Mouse (Mus musculus): ENCODE measurements around the gene Rasgef1c.

The Rasgef1c gene

GRCm38 (mm10) chr11:49901659-49902458 is at the start of gene Rasgef1c:
Gene Rasgef1c (plus strand): TSS chr11:49901835.
- in situ Hi-C loops (cut with MboI): no loop called here

DNA sequence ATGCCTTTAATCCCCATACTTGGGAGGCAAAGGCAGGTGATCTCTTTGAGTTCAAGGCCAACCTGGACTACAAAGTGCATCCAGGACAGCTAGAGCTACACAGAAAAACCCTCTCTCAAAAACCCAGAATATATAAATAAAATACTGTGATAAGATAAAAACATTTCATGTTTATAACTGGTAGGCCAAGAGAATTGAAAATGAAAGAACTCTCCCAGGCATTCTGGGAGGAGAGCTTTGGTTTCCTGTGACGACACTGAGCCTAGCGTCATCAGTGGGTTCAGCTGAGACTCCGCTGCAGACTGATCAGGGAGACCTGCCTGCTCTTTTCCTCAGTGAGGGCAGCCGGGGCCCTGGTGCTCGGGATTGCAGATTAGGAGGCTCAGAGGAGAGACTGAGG is 46.5 kb upstream of the Rasgef1c start:
- in situ Hi-C loops (cut with MboI): no loop called here

DNA sequence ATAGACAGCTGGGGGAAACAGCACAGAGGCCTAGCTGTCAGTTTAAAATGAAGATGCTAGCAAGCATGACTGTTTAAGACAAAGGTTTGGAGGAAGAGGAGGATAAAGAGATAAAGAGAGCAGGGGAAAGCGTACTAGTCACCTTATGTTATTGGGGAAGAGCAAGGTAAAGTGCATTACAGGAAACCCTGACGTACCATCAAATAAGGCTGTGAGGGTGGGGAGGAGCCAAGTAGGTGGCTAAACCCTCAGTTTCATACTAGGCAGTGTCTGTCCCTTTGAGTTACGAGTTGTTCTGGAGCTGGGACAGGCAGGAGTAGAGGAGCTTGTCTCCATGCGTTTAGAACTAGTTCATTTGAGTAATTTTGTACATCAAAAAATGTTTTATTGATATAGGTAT is 40.5 kb upstream of the Rasgef1c start:
- in situ Hi-C loops (cut with MboI): no loop called here

DNA sequence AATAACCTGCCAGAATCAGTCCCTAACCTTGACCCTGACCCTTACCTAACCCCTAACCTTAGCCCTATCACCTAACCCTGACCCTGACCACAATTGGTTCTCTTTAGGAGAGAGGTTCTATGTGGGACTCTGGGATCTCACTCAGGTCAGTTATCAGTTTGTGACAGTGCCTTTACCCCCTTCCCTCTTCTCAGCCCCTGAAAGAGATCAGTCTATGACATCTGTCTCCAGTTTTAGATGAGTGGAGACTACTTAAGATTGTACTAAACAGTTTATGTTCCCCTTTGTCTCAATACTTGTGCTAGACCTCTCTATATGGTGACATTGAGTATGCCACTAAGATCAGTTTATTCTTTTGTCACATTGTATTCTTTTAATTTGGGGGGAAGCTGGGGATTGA is 37.7 kb upstream of the Rasgef1c start:
- in situ Hi-C loops (cut with MboI): no loop called here

- in situ Hi-C loops (cut with MboI): no loop called here
Measured at GRCm38 (mm10) chr11:49867320-49867719, 34.3 kb upstream of the Rasgef1c start.

DNA sequence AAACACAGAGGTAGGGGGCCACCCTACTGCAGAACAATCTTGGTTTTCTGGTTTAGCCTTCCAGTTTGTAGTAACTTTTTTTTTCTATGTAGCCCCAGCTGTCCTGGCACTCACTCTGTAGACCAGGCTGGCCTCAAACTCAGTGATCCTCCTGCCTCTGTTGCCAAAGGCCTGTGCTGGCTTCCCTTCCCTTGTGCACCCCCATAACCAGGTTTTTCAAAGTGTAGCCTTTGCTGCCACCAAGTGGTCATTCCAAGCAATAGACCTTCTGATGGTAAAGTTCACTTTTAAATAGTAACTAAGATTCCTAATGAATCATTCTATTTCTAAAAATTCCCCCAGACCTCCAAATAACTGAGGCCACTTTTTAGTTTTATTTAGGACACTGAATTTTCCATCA is 31.9 kb upstream of the Rasgef1c start:
- in situ Hi-C loops (cut with MboI): no loop called here

DNA sequence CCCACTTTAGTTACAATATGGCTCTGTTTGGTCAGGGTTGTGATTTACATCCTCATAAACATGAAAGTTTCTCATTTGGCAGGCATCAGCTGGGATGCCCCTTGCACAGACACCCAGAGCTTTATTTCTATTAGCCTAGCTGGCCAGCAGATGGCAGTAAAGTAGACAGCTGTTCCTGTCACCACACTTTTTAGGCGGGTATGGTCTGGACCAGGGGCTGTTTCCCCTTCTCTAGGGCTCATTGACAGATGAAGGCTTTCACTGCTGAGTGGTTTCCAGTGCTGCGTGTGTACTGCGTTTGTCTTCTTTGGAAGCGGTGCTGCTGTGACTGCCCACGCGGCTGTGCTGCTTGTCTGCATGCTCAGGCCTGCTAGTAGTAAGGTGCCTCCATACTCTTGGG is 29.7 kb upstream of the Rasgef1c start:
- in situ Hi-C loops (cut with MboI): no loop called here

DNA sequence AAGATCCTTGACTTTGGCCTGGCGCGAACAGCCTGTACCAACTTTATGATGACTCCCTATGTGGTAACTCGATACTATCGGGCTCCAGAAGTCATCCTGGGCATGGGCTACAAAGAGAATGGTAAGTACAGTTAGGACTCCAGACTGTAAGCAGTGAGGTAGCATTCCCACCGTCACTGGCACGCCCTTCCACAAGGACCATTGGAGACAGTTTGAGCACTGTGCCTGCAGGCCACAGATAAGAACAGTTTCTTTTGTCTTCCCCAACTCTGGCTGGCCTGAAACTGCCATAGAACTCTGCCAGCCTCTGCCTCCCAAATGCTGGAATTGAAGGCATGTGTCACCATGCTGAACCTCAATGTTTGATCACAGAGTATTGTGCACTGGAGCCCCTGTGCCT is 28.9 kb upstream of the Rasgef1c start:
- in situ Hi-C loops (cut with MboI): no loop called here

GRCm38 (mm10) chr11:49876948-49877817 is 24.5 kb upstream of the Rasgef1c start:
- in situ Hi-C loops (cut with MboI): no loop called here

DNA sequence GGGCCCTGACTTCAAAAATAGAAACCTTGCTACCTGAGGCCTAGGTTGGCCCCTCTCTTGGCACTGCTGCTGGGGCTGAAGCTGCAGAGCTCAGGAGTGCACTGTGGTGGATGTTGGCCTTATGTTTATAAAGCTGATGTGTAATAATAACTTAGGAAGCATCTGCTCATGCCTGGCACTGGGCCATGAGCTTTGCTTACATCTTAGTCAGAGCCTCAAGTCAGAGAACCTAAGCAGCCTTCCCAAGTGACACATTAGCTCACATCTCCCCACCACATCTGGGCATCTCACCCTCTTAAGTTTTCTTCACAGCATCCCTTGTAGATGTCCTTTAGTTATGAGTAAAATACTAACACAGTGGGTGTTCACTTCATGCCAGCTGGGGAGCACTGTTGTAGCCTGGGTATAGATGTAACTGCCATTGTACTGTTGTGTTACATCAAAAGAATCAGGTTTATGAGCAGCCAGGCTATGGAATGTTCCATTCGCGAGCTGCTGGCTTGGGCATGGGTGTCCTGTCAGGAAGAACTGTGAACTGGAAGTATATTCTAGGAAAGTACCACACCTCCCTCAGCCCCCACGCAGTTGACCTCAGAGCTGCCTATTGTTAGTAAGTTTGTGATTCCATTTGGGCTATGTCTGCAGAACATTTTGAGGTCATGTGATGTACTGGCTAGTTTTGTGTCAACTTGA is 21.5 kb upstream of the Rasgef1c start:
- in situ Hi-C loops (cut with MboI): no loop called here

GRCm38 (mm10) chr11:49883394-49883793 is 18.2 kb upstream of the Rasgef1c start:
- in situ Hi-C loops (cut with MboI): no loop called here

GRCm38 (mm10) chr11:49888469-49888868 is 13.2 kb upstream of the Rasgef1c start:
- in situ Hi-C loops (cut with MboI): no loop called here

GRCm38 (mm10) chr11:49891993-49892392 is 9.6 kb upstream of the Rasgef1c start:
- in situ Hi-C loops (cut with MboI): no loop called here

- in situ Hi-C loops (cut with MboI): no loop called here
Measured at GRCm38 (mm10) chr11:49893806-49894205, 7.8 kb upstream of the Rasgef1c start.

- in situ Hi-C loops (cut with MboI): no loop called here
Measured at GRCm38 (mm10) chr11:49895966-49896590, 5.6 kb upstream of the Rasgef1c start.

DNA sequence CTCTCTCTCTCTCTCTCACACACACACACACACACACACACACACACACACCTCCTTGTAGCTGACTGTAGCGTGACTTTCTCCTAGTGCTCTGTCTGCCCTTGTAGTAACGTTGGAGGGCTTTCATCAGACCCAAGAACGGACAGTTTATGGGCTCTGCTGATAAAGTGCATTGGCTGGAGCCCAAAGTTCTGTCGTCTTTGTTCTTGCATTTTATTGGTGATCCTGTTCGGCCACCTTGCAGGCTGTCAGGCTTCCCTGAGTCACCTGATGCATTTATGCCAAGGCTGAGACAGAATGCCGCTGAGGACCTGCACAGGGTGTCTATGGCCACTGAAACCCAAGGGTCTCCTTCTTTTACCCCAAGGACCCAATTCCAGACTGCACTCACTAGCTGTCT is 1.6 kb upstream of the Rasgef1c start:
- in situ Hi-C loops (cut with MboI): no loop called here

GRCm38 (mm10) chr11:49900962-49901658 is 525 bp upstream of the Rasgef1c start:
- in situ Hi-C loops (cut with MboI): no loop called here

GRCm38 (mm10) chr11:49903333-49903732 is 1.7 kb downstream of the Rasgef1c start:
- in situ Hi-C loops (cut with MboI): no loop called here

GRCm38 (mm10) chr11:49918521-49919180 is 17.0 kb downstream of the Rasgef1c start:
- in situ Hi-C loops (cut with MboI): no loop called here

DNA sequence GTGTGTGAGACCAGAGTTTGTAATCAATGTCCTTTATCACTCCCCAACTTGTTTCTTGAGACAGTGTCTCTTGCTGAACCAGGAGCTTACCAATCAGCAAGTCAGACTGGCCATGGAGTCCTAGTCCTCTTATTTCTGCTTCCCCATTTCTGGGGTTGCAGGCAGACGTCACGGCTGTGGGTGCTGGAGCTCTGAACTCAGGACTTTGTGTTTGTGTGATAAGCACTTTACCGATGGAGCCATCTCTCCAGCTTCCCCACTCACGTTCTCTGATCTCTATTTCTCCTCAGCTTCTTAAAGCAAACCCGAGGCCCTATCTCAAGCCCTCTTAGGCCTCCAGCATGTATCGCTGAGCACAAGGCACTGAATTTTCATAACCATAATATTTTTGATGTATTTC is 17.7 kb downstream of the Rasgef1c start:
- in situ Hi-C loops (cut with MboI): no loop called here

DNA sequence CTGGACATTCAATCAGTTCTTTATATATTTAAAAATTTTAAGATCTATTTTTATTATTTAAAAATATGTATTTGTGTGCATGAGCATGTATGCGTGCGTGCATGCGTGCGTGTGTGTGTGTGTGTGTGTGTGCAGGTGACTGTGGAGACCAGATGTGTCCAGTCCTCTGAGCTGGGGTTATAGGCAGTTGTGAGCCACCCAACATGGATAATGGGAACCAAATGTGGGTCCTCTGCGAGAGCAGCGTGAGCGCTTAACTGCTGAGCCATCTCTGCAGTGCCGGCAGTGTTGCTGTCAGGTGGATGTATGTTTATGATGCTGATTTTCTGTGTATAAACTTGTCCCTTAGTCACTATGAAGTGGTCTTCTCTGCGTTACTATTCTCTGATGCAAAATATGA is 21.9 kb downstream of the Rasgef1c start:
- in situ Hi-C loops (cut with MboI): no loop called here
